In genomic region chr12:26401254-26401653, GRCm38 (mm10) we compare ENCODE assay signal across 11 mouse cellular contexts. TPM values are rescaled to one million over a fixed set of nuclear protein-coding genes. Genes with fewer than 3 reads are reported as not detected.
DNase-seq lines count a peak whose midpoint lies in the region; ATAC-seq lines count a peak whose summit lies in the region.
"Had no signal": no experiment of that assay in that cellular context is flagged by ENCODE, and none has a peak within 500 bp of the region (broad histone marks: within the 10 kb centered on the region; RNA-seq: fewer than 3 reads in every experiment).

No protein-coding gene starts in this region.

- H3K4me3 ChIP-seq in heart, embryonic 15.5 days = no peak overlapping the region
- no peak overlapping the region for H3K4me3 ChIP-seq in lung, embryonic 16.5 days (ENCODE audit: low read length)
- no peak overlapping the region for H3K4me3 ChIP-seq in brown adipose tissue, adult 24 weeks (ENCODE audit: insufficient read depth, low read depth, low read length)

- no peak overlapping the region for H3K4me2 ChIP-seq in heart, embryonic 15.5 days
- no peak overlapping the region; the same call in 1 of the 2 replicates for H3K4me2 ChIP-seq in lung, embryonic 16.5 days (ENCODE audit: low read depth, low read length)

- no peaks in the 10 kb centered on the region for H3K27me3 ChIP-seq in heart, embryonic 15.5 days
- H3K27me3 ChIP-seq in lung, embryonic 16.5 days (ENCODE audit: control insufficient read depth, insufficient read depth, low read depth, low read length) = no peaks in the 10 kb centered on the region

- H3K9me3 ChIP-seq in heart, embryonic 15.5 days (replicated peaks) = no peaks in the 10 kb centered on the region
- H3K9me3 ChIP-seq in lung, embryonic 16.5 days (ENCODE audit: control insufficient read depth, low read length) = no peaks in the 10 kb centered on the region

- peaks cover 36% of the 10 kb centered on the region for H3K4me1 ChIP-seq in heart, embryonic 15.5 days (replicated peaks)
- peaks cover 58% of the 10 kb centered on the region for H3K4me1 ChIP-seq in lung, embryonic 16.5 days (replicated peaks; ENCODE audit: control insufficient read depth, insufficient read depth, low read length)
- peaks cover 42% of the 10 kb centered on the region for H3K4me1 ChIP-seq in brown adipose tissue, adult 24 weeks (ENCODE audit: control insufficient read depth, insufficient read depth, insufficient read length, low read length)

- 49% methylated on average over 1 of the region's 1 CpGs for WGBS in heart, embryonic 15.5 days
- 60% methylated on average over 1 of the region's 1 CpGs for WGBS in lung, embryonic 16.5 days

- DNase-seq in heart, postnatal 14 days = no peak
- DNase-seq in lung, postnatal 14 days = no peak
- DNase-seq in natural killer cell, adult 2 months (ENCODE audit: low spot score in 2 of 2) = peak; percentile 9 to 26
- DNase-seq in spleen, adult 18-20 months = no peak
- DNase-seq in testis, postnatal 14 days (ENCODE audit: low spot score) = no peak
- DNase-seq: cerebellum, postnatal 10 days; kidney, postnatal 4 days; thymus, postnatal 36 days had no signal

- H3K36me3 ChIP-seq in heart, embryonic 15.5 days = no peaks in the 10 kb centered on the region
- H3K36me3 ChIP-seq in lung, embryonic 16.5 days (ENCODE audit: control insufficient read depth, insufficient read depth, low read length) = peaks cover 10% of the 10 kb centered on the region; the same call in 1 of the 2 replicates

- ATAC-seq in heart, embryonic 15.5 days (replicated peaks; ENCODE audit: insufficient number of reproducible peaks, insufficient read depth, low FRiP score, low read depth) = no peak
- no peak for ATAC-seq in lung, embryonic 16.5 days (ENCODE audit: low read depth)

- no peak overlapping the region for H3K9ac ChIP-seq in heart, embryonic 15.5 days
- no peak overlapping the region for H3K9ac ChIP-seq in lung, embryonic 16.5 days (ENCODE audit: low read length)

- H3K27ac ChIP-seq in heart, embryonic 15.5 days = peak overlapping the region; percentile 56
- peak overlapping the region; percentile 73 for H3K27ac ChIP-seq in lung, embryonic 16.5 days (ENCODE audit: low read length)
- H3K27ac ChIP-seq in brown adipose tissue, adult 24 weeks (replicated peaks; ENCODE audit: low read depth, low read length) = peak overlapping the region; percentile 64

- intact Hi-C loops in heart, postnatal 14 days (cut with DNase I) = no loop called here

RNA-seq across cellular contexts. Expression of gene Rnf144a, which starts 13.8 kb away (rescaled TPM):
- polyA plus RNA-seq in heart, embryonic 15.5 days (2015; fragmentation: Nextera tagmentation; extraction: Ambion mirVana) = 11.8 and 16.6 TPM in 2 replicates
- 10 to 100 TPM; 29.9 to 31.8 TPM for total RNA-seq in heart, postnatal 14 days (2021)
- polyA plus RNA-seq in lung, embryonic 16.5 days (2015; fragmentation: Nextera tagmentation; extraction: Ambion mirVana) = 49.5 and 51.3 TPM in 2 replicates
- polyA plus RNA-seq in brown adipose tissue, adult 24 weeks (2012; ENCODE audit: insufficient read depth, insufficient read length, missing spikeins) = 16.9 and 22.9 TPM in 2 replicates

RNA-seq across cellular contexts. Expression of gene Rsad2, which starts 55.0 kb away (rescaled TPM):
- 2.6 and 3.5 TPM in 2 replicates for polyA plus RNA-seq in heart, embryonic 15.5 days (2015; fragmentation: Nextera tagmentation; extraction: Ambion mirVana)
- total RNA-seq in heart, postnatal 14 days (2021) = 10 to 100 TPM; 22.8 to 23.9 TPM
- polyA plus RNA-seq in lung, embryonic 16.5 days (2015; fragmentation: Nextera tagmentation; extraction: Ambion mirVana) = 0.84 and 1.3 TPM in 2 replicates
- polyA plus RNA-seq in brown adipose tissue, adult 24 weeks (2012; ENCODE audit: insufficient read depth, insufficient read length, missing spikeins) = 2.9 and 8.1 TPM in 2 replicates

Comparison
In these comparisons a context has a peak if more than half of its experiments do, and no peak if none do; other contexts are left out.
1. DNase-seq: peak in natural killer cell, adult 2 months (2 of 2); none in heart, postnatal 14 days (0 of 2), lung, postnatal 14 days (single experiment), spleen, adult 18-20 months (0 of 2) and testis, postnatal 14 days (single experiment).
2. Peak in every context shown above with its lines, with median percentiles within 50 percentile points of each other: H3K27ac ChIP-seq.